8 mouse cellular contexts compared by ENCODE assay signal in genomic region chr10:79638486-79639204, GRCm38 (mm10). TPM values are rescaled to one million over a fixed set of nuclear protein-coding genes. Genes with fewer than 3 reads are reported as not detected.
DNase-seq lines count a peak whose midpoint lies in the region; ATAC-seq lines count a peak whose summit lies in the region.

No protein-coding gene starts in this region.

- H3K27me3 ChIP-seq in intestine, embryonic 15.5 days (replicated peaks): peaks cover 5% of the 10 kb centered on the region; the same call in 1 of the 2 replicates
- peaks cover 46% of the 10 kb centered on the region for H3K27me3 ChIP-seq in midbrain, embryonic 10.5 days (ENCODE audit: low read depth, poor library complexity, severe bottlenecking)
- H3K27me3 ChIP-seq in stomach, embryonic 15.5 days (replicated peaks): peaks cover 26% of the 10 kb centered on the region; the same call in 1 of the 2 replicates

- peak; percentile 54 to 65 for DNase-seq in layer of hippocampus, adult 18-20 months (ENCODE audit: low spot score in 2 of 2)
- DNase-seq in layer of hippocampus, adult 8-10 months (ENCODE audit: low spot score in 2 of 2): no peak
- DNase-seq in cerebellum, postnatal 10 days: peak; percentile 84 to 92
- DNase-seq in gastrocnemius, postnatal 14 days: peak; percentile 68
- peak; percentile 73 for DNase-seq in midbrain, embryonic 10.5 days (ENCODE audit: low spot score)
- DNase-seq in MN1 (ENCODE audit: low spot score): no peak

- H3K9me3 ChIP-seq in intestine, embryonic 15.5 days: no peaks in the 10 kb centered on the region
- no peaks in the 10 kb centered on the region for H3K9me3 ChIP-seq in midbrain, embryonic 10.5 days (replicated peaks)
- H3K9me3 ChIP-seq in stomach, embryonic 15.5 days: no peaks in the 10 kb centered on the region

- peak overlapping the region; percentile 69; the same call in 1 of the 2 replicates for H3K9ac ChIP-seq in intestine, embryonic 15.5 days
- H3K9ac ChIP-seq in stomach, embryonic 15.5 days: no peak overlapping the region

- peaks cover 15% of the 10 kb centered on the region for H3K4me1 ChIP-seq in intestine, embryonic 15.5 days (replicated peaks)
- H3K4me1 ChIP-seq in midbrain, embryonic 10.5 days: peaks cover 55% of the 10 kb centered on the region
- H3K4me1 ChIP-seq in stomach, embryonic 15.5 days: peaks cover 11% of the 10 kb centered on the region

- intact Hi-C loops in gastrocnemius, postnatal 14 days (cut with DNase I; ENCODE audit: low total_unique reads): no loop called here

- H3K27ac ChIP-seq in intestine, embryonic 15.5 days: peak overlapping the region; percentile 33; the same call in 1 of the 2 replicates
- peak overlapping the region; percentile 92 for H3K27ac ChIP-seq in midbrain, embryonic 10.5 days (replicated peaks)
- H3K27ac ChIP-seq in stomach, embryonic 15.5 days: no peak overlapping the region

- peak overlapping the region; percentile 75 for H3K4me3 ChIP-seq in intestine, embryonic 15.5 days (replicated peaks)
- peak overlapping the region; percentile 91 for H3K4me3 ChIP-seq in midbrain, embryonic 10.5 days
- H3K4me3 ChIP-seq in stomach, embryonic 15.5 days (replicated peaks): peak overlapping the region; percentile 67

- no peaks in the 10 kb centered on the region for H3K36me3 ChIP-seq in intestine, embryonic 15.5 days
- no peaks in the 10 kb centered on the region for H3K36me3 ChIP-seq in midbrain, embryonic 10.5 days
- no peaks in the 10 kb centered on the region for H3K36me3 ChIP-seq in stomach, embryonic 15.5 days

- peak overlapping the region; percentile 99 for H3K4me2 ChIP-seq in intestine, embryonic 15.5 days (replicated peaks)
- H3K4me2 ChIP-seq in stomach, embryonic 15.5 days: peak overlapping the region; percentile 92

- WGBS in intestine, embryonic 15.5 days: 8% methylated on average over 23 of the region's 23 CpGs
- 4% methylated on average over 23 of the region's 23 CpGs for WGBS in midbrain, embryonic 10.5 days
- 10% methylated on average over 23 of the region's 23 CpGs for WGBS in stomach, embryonic 15.5 days

- ATAC-seq in intestine, embryonic 15.5 days: peak; percentile 71
- peak; percentile 20; the same call in 1 of the 2 replicates for ATAC-seq in stomach, embryonic 15.5 days (ENCODE audit: insufficient read depth, low FRiP score, low read depth)

RNA-seq across cellular contexts. Expression of gene Shc2, which starts 0.9 kb away (rescaled TPM):
- 10 to 100 TPM; 41.5 to 43.4 TPM for total RNA-seq in layer of hippocampus, adult 18-20 months (2021)
- total RNA-seq in layer of hippocampus, adult 8-10 months (2022): 10 to 100 TPM; 41.1 to 51.9 (median 45.4) TPM
- 1 to 10 TPM; 2.3 to 3.3 TPM for total RNA-seq in gastrocnemius, postnatal 14 days (2021)
- polyA plus RNA-seq in intestine, embryonic 15.5 days (2015; fragmentation: Nextera tagmentation; extraction: Ambion mirVana): 7.6 and 8.2 TPM in 2 replicates
- 18.5 and 20.1 TPM in 2 replicates for polyA plus RNA-seq in midbrain, embryonic 10.5 days (2016; fragmentation: Nextera tagmentation; extraction: Ambion mirVana)
- 9.1 and 10.6 TPM in 2 replicates for polyA plus RNA-seq in stomach, embryonic 15.5 days (2015; fragmentation: Nextera tagmentation; extraction: Ambion mirVana)

RNA-seq across cellular contexts. Expression of gene Odf3l2, which starts 6.9 kb away (rescaled TPM):
- under 1 TPM in 1 of 2 experiments, not detected in 1; 0.59 TPM for total RNA-seq in layer of hippocampus, adult 18-20 months (2021)
- total RNA-seq in layer of hippocampus, adult 8-10 months (2022): under 1 TPM in 3 of 4 experiments, not detected in 1; 0.27 to 0.60 (median 0.39) TPM
- total RNA-seq in gastrocnemius, postnatal 14 days (2021): 10 to 100 TPM in 1 of 2 experiments, 1 to 10 TPM in 1; 1.1 to 12.4 TPM
- not detected in 2 replicates for polyA plus RNA-seq in intestine, embryonic 15.5 days (2015; fragmentation: Nextera tagmentation; extraction: Ambion mirVana)
- polyA plus RNA-seq in midbrain, embryonic 10.5 days (2016; fragmentation: Nextera tagmentation; extraction: Ambion mirVana): not detected in 2 replicates
- polyA plus RNA-seq in stomach, embryonic 15.5 days (2015; fragmentation: Nextera tagmentation; extraction: Ambion mirVana): not detected in 2 replicates

RNA-seq across cellular contexts. Expression of gene C2cd4c, which starts 24.8 kb away (rescaled TPM):
- total RNA-seq in layer of hippocampus, adult 18-20 months (2021): 10 to 100 TPM; 11.7 to 17.0 TPM
- 10 to 100 TPM; 13.4 to 17.6 (median 15.5) TPM for total RNA-seq in layer of hippocampus, adult 8-10 months (2022)
- total RNA-seq in gastrocnemius, postnatal 14 days (2021): under 1 TPM; 0.11 to 0.12 TPM
- 0.05 and 0.06 TPM in 2 replicates for polyA plus RNA-seq in intestine, embryonic 15.5 days (2015; fragmentation: Nextera tagmentation; extraction: Ambion mirVana)
- polyA plus RNA-seq in midbrain, embryonic 10.5 days (2016; fragmentation: Nextera tagmentation; extraction: Ambion mirVana): 0.06 and 0.11 TPM in 2 replicates
- polyA plus RNA-seq in stomach, embryonic 15.5 days (2015; fragmentation: Nextera tagmentation; extraction: Ambion mirVana): 0.08 and 0.14 TPM in 2 replicates

RNA-seq across cellular contexts. Expression of gene Madcam1, which starts 25.7 kb away (rescaled TPM):
- not detected for total RNA-seq in layer of hippocampus, adult 18-20 months (2021)
- not detected for total RNA-seq in layer of hippocampus, adult 8-10 months (2022)
- not detected for total RNA-seq in gastrocnemius, postnatal 14 days (2021)
- 23.6 and 28.6 TPM in 2 replicates for polyA plus RNA-seq in intestine, embryonic 15.5 days (2015; fragmentation: Nextera tagmentation; extraction: Ambion mirVana)
- 0.89 and 1.1 TPM in 2 replicates for polyA plus RNA-seq in midbrain, embryonic 10.5 days (2016; fragmentation: Nextera tagmentation; extraction: Ambion mirVana)
- polyA plus RNA-seq in stomach, embryonic 15.5 days (2015; fragmentation: Nextera tagmentation; extraction: Ambion mirVana): 36.4 and 41.1 TPM in 2 replicates

RNA-seq across cellular contexts. Expression of gene Tpgs1, which starts 30.5 kb away (rescaled TPM):
- 10 to 100 TPM; 64.4 to 68.5 TPM for total RNA-seq in layer of hippocampus, adult 18-20 months (2021)
- total RNA-seq in layer of hippocampus, adult 8-10 months (2022): 10 to 100 TPM; 48.4 to 72.6 (median 64.3) TPM
- total RNA-seq in gastrocnemius, postnatal 14 days (2021): 10 to 100 TPM; 22.6 to 24.0 TPM
- polyA plus RNA-seq in intestine, embryonic 15.5 days (2015; fragmentation: Nextera tagmentation; extraction: Ambion mirVana): 62.8 and 63.0 TPM in 2 replicates
- 68.3 and 74.9 TPM in 2 replicates for polyA plus RNA-seq in midbrain, embryonic 10.5 days (2016; fragmentation: Nextera tagmentation; extraction: Ambion mirVana)
- polyA plus RNA-seq in stomach, embryonic 15.5 days (2015; fragmentation: Nextera tagmentation; extraction: Ambion mirVana): 58.2 and 59.3 TPM in 2 replicates

Comparison
In these comparisons a context has a peak if more than half of its experiments do, and no peak if none do; other contexts are left out.
1. DNase-seq: peak in layer of hippocampus, adult 18-20 months (2 of 2), cerebellum, postnatal 10 days (2 of 2), gastrocnemius, postnatal 14 days (single experiment) and midbrain, embryonic 10.5 days (single experiment); none in layer of hippocampus, adult 8-10 months (0 of 2) and MN1 (single experiment).
2. RNA of gene Shc2, which starts 0.9 kb away (total RNA-seq): 41.1 to 51.9 TPM in layer of hippocampus, adult 8-10 months and 41.5 to 43.4 TPM in layer of hippocampus, adult 18-20 months; 2.3 to 3.3 TPM in gastrocnemius, postnatal 14 days; every median in the first group is over 4 times any median in the second.
3. RNA of gene C2cd4c, which starts 24.8 kb away (total RNA-seq): 11.7 to 17.0 TPM in layer of hippocampus, adult 18-20 months and 13.4 to 17.6 TPM in layer of hippocampus, adult 8-10 months; 0.11 to 0.12 TPM in gastrocnemius, postnatal 14 days; every median in the first group is over 10 times any median in the second.
4. Peak in every context shown above with its lines, with median percentiles within 50 percentile points of each other: H3K4me3 ChIP-seq.